Mouse (Mus musculus) kidney, embryonic 14.5 days (tissue): ENCODE results near the gene Zfp366. TPM values are rescaled to one million over a fixed set of nuclear protein-coding genes. Genes with fewer than 3 reads are reported as not detected.

Experiments
- ATAC-seq: fragments of 200-750 bp; cut with Nextera tagmentation; 2 replicates; pipeline ENCODE4 v1.8.0; 2017; ENCODE audit warnings: moderate number of reproducible peaks, mild to moderate bottlenecking, moderate TSS enrichment, moderate library complexity; ENCODE audit not compliant: low FRiP score, low TSS enrichment
- H3K27ac ChIP-seq: fragments of 300-500 bp; sonication (generic); 2 replicates; pipeline ENCODE4 v1.5.1; 2014; ENCODE audit warnings: low read depth, mild to moderate bottlenecking, low read length, moderate library complexity, mixed read lengths
- H3K27me3 ChIP-seq: fragments of 300-500 bp; sonication (generic); 2 replicates; pipeline ENCODE4 v1.6.1; 2014; ENCODE audit warnings: mild to moderate bottlenecking, low read length; ENCODE audit not compliant: control insufficient read depth, insufficient read depth
- H3K36me3 ChIP-seq: fragments of 300-500 bp; sonication (generic); 2 replicates; pipeline ENCODE4 v1.6.1; 2014; ENCODE audit warnings: low read length, mixed read lengths; ENCODE audit not compliant: control insufficient read depth, insufficient read depth
- H3K4me1 ChIP-seq: fragments of 300-500 bp; sonication (generic); 2 replicates; pipeline ENCODE4 v1.6.1; 2014; ENCODE audit warnings: low read length, mixed read lengths; ENCODE audit not compliant: control insufficient read depth, insufficient read depth
- H3K4me2 ChIP-seq: fragments of 300-500 bp; sonication (generic); replicated peaks from 2 replicates; pipeline ENCODE4 v1.6.1; 2014; ENCODE audit warnings: low read depth, mild to moderate bottlenecking, low read length
- H3K4me3 ChIP-seq: fragments of 300-500 bp; sonication (generic); 2 replicates; pipeline ENCODE4 v1.5.1; 2014; ENCODE audit warnings: mild to moderate bottlenecking, low read length
- H3K9ac ChIP-seq: fragments of 300-500 bp; sonication (generic); 2 replicates; pipeline ENCODE4 v1.6.1; 2014; ENCODE audit warnings: low read depth, mild to moderate bottlenecking, low read length, moderate library complexity
- H3K9me3 ChIP-seq: fragments of 300-500 bp; sonication (generic); 2 replicates; pipeline ENCODE4 v1.6.1; 2016; ENCODE audit warnings: low read length; ENCODE audit not compliant: control insufficient read depth
- WGBS: fragments of 180-500 bp; shearing (Covaris S2); extraction: QIAGEN DNeasy Blood & Tissue Kit; methylation state at CpG from one replicate; pipeline ENCODE4 v1.1.7; 2014; 5-methylcytosine and 5-hydroxymethylcytosine counted together
- polyA plus RNA-seq: library from polyadenylated mRNA; unstranded; fragments of >200 nt; fragmentation: Nextera tagmentation; extraction: Ambion mirVana; gene quantifications from 2 replicates; pipeline ENCODE4 v1.2.1, GENCODE M21; 2014

Gene Zfp366
- polyA plus RNA-seq, 1 experiment from 2014 or later: 1.6 TPM

DNA sequence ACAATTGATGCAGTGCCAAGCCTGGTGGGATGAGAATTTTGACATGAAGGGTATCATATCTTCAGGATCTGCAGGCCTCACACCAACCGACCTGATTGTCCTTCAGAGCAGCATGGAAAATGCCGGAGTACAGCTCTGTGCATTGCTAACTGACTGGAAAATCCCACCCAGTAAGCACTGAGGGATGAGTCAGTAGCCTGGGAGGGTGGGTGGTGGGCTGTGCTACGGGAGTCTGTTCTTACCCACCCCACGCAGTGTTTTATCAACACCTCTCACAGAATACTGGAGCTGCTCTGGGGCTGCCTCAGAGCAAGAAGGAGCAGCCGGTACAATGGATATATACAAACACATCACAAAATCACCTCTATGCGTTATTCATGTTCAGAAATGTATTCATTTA lies 79.9 kb downstream of the Zfp366 start:
- no peak for ATAC-seq
- Histone ChIP-seq H3K4me1 (no peaks in the 10 kb centered on the region), H3K4me2 (no peak overlapping the region), H3K27ac (no peak overlapping the region), H3K9ac (no peak overlapping the region), H3K27me3 (no peaks in the 10 kb centered on the region), H3K36me3 (no peaks in the 10 kb centered on the region), H3K9me3 (no peaks in the 10 kb centered on the region), H3K4me3 (no peak overlapping the region)
- WGBS: 84% methylated on average over 6 of the region's 6 CpGs

- Histone ChIP-seq H3K4me3 (no peak overlapping the region), H3K9ac (no peak overlapping the region), H3K36me3 (no peaks in the 10 kb centered on the region), H3K4me1 (no peaks in the 10 kb centered on the region), H3K27ac (no peak overlapping the region), H3K4me2 (no peak overlapping the region), H3K27me3 (no peaks in the 10 kb centered on the region), H3K9me3 (no peaks in the 10 kb centered on the region)
- no peak for ATAC-seq
- WGBS: 95% methylated on average over 3 of the region's 3 CpGs
Measured at GRCm38 (mm10) chr13:99272046-99272445, 87.4 kb downstream of the Zfp366 start.

GRCm38 (mm10) chr13:99277521-99277920 lies 92.9 kb downstream of the Zfp366 start:
- no peak overlapping the region for H3K27ac ChIP-seq
- H3K4me1 ChIP-seq: no peaks in the 10 kb centered on the region
- H3K9ac ChIP-seq: no peak overlapping the region
- no peak overlapping the region for H3K4me2 ChIP-seq
- no peaks in the 10 kb centered on the region for H3K9me3 ChIP-seq
- H3K27me3 ChIP-seq: no peaks in the 10 kb centered on the region
- ATAC-seq: no peak
- WGBS: 95% methylated on average over 3 of the region's 3 CpGs
- H3K4me3 ChIP-seq: no peak overlapping the region
- H3K36me3 ChIP-seq: no peaks in the 10 kb centered on the region

- WGBS: 63% methylated on average over 6 of the region's 6 CpGs
- H3K4me1 ChIP-seq: 0 out of 2 replicates have a peak, but pooled peaks cover 5% of the 10 kb centered on the region
- H3K9me3 ChIP-seq: no peaks in the 10 kb centered on the region
- ATAC-seq: no peak
- no peak overlapping the region for H3K27ac ChIP-seq
- H3K4me3 ChIP-seq: no peak overlapping the region
- no peaks in the 10 kb centered on the region for H3K36me3 ChIP-seq
- no peak overlapping the region for H3K9ac ChIP-seq
- H3K27me3 ChIP-seq: no peaks in the 10 kb centered on the region
- no peak overlapping the region for H3K4me2 ChIP-seq
Measured at GRCm38 (mm10) chr13:99278511-99278910, 93.9 kb downstream of the Zfp366 start.

DNA sequence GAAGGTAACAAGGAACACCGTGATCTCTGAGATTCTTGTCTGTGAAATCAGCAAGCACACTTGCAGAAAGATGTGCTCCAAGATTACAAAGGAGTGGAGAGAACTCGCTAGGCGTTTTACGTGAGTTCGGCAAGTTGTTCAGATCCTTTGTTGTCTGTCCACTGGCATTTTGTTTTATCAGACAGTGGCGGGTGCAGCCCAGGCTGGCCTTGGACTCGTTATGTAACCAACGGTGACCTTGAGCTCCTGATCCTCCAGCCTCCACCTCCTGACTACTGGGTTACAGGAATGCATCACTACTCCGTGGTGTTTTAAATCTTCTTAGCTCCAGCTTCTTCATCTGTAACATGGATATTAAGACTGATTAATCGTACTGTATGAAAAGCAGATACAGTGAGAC lies 94.7 kb downstream of the Zfp366 start:
- Histone ChIP-seq H3K9ac (no peak overlapping the region), H3K27ac (no peak overlapping the region), H3K4me3 (no peak overlapping the region), H3K36me3 (no peaks in the 10 kb centered on the region), H3K4me1 (0 out of 2 replicates have a peak, but pooled peaks cover 5% of the 10 kb centered on the region), H3K9me3 (no peaks in the 10 kb centered on the region), H3K4me2 (no peak overlapping the region), H3K27me3 (no peaks in the 10 kb centered on the region)
- 78% methylated on average over 10 of the region's 10 CpGs for WGBS
- ATAC-seq: no peak

DNA sequence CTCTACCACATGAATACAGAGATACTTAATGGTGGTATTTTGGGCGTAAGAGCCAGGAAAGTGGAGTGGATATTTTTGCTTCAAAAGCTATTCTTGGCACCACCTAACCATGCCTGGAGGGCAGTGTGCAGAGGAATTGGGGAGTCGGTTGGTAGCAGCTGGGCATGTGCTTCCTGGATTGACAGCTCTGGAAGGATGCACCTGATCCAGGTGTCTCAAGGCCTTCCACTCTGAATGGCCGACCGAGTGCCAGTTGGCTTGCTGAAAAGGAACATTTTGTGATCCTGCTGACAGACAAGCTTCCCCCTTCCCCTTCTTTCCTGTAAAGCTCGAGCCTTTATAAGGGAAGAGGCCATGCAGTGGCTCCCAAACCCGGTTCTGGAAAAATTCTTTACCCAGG lies 98.3 kb downstream of the Zfp366 start:
- H3K4me3 ChIP-seq: no peak overlapping the region
- ATAC-seq: no peak
- no peaks in the 10 kb centered on the region for H3K9me3 ChIP-seq
- H3K4me2 ChIP-seq: no peak overlapping the region
- H3K36me3 ChIP-seq: no peaks in the 10 kb centered on the region
- no peak overlapping the region for H3K27ac ChIP-seq
- 83% methylated on average over 6 of the region's 6 CpGs for WGBS
- no peaks in the 10 kb centered on the region for H3K27me3 ChIP-seq
- 0 out of 2 replicates have a peak, but pooled peaks cover 5% of the 10 kb centered on the region for H3K4me1 ChIP-seq
- H3K9ac ChIP-seq: no peak overlapping the region

- H3K4me3 ChIP-seq: no peak overlapping the region
- no peaks in the 10 kb centered on the region for H3K27me3 ChIP-seq
- no peak overlapping the region for H3K9ac ChIP-seq
- WGBS: 89% methylated on average over 12 of the region's 12 CpGs
- H3K36me3 ChIP-seq: no peaks in the 10 kb centered on the region
- no peaks in the 10 kb centered on the region for H3K9me3 ChIP-seq
- no peak overlapping the region for H3K27ac ChIP-seq
- H3K4me2 ChIP-seq: no peak overlapping the region
- ATAC-seq: no peak
- 0 out of 2 replicates have a peak, but pooled peaks cover 5% of the 10 kb centered on the region for H3K4me1 ChIP-seq
Measured at GRCm38 (mm10) chr13:99283916-99284315, 99.3 kb downstream of the Zfp366 start.

DNA sequence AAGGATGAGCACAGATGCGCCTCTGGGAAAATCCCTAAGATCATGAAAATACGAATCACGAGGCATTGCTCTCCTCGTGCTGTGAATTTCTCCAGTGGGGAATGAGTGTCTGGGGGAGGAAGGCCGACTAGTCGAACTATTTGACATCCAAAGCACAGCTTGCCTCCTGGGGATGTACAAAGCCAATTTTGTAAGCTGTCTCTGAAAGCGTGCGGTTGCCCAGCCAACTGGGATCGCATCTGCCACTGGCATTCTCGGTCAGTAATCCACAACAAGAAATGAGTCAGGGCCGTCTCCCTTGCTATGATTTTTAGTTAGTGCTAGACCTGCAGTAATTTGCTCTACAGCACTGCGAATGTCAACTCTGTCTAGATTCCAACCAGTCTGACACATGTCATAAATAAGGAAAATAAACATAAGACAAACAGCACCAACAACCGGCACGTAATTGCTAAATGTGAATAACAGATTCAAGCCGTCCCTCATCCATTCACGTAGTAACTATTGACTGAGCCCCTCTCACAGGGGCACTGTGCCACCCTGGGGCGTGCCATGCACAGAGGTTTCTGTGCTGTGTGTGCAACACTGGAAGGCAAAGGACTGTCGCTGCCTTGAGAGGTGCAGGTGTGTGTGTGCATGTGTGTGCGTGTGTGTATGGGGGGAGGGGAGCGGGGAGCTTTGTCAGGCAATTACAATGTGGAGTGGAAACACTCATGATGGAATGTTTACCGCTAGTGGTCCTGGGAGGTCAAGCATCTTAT lies 100.0 kb downstream of the Zfp366 start:
- H3K4me2 ChIP-seq: no peak overlapping the region
- H3K36me3 ChIP-seq: no peaks in the 10 kb centered on the region
- no peak for ATAC-seq
- H3K9me3 ChIP-seq: no peaks in the 10 kb centered on the region
- no peak overlapping the region for H3K27ac ChIP-seq
- no peaks in the 10 kb centered on the region for H3K27me3 ChIP-seq
- H3K9ac ChIP-seq: no peak overlapping the region
- 88% methylated on average over 21 of the region's 21 CpGs for WGBS
- H3K4me3 ChIP-seq: no peak overlapping the region
- 0 out of 2 replicates have a peak, but pooled peaks cover 5% of the 10 kb centered on the region for H3K4me1 ChIP-seq

- H3K4me1 ChIP-seq: 0 out of 2 replicates have a peak, but pooled peaks cover 5% of the 10 kb centered on the region
- no peak overlapping the region for H3K9ac ChIP-seq
- no peaks in the 10 kb centered on the region for H3K9me3 ChIP-seq
- no peaks in the 10 kb centered on the region for H3K27me3 ChIP-seq
- no peak overlapping the region for H3K4me2 ChIP-seq
- no peak for ATAC-seq
- no peaks in the 10 kb centered on the region for H3K36me3 ChIP-seq
- no peak overlapping the region for H3K4me3 ChIP-seq
- no peak overlapping the region for H3K27ac ChIP-seq
- WGBS: 44% methylated on average over 2 of the region's 2 CpGs
Measured at GRCm38 (mm10) chr13:99285241-99285640, 100.6 kb downstream of the Zfp366 start.
